Mouse (Mus musculus) B cell, adult 2 months (primary cell): ENCODE data around the gene Khnyn.

Experiments used
- DNase-seq, 2 experiments: peaks; one replicate each; pipeline ENCODE4 v3.0.0; 2022

The Khnyn gene

DNA sequence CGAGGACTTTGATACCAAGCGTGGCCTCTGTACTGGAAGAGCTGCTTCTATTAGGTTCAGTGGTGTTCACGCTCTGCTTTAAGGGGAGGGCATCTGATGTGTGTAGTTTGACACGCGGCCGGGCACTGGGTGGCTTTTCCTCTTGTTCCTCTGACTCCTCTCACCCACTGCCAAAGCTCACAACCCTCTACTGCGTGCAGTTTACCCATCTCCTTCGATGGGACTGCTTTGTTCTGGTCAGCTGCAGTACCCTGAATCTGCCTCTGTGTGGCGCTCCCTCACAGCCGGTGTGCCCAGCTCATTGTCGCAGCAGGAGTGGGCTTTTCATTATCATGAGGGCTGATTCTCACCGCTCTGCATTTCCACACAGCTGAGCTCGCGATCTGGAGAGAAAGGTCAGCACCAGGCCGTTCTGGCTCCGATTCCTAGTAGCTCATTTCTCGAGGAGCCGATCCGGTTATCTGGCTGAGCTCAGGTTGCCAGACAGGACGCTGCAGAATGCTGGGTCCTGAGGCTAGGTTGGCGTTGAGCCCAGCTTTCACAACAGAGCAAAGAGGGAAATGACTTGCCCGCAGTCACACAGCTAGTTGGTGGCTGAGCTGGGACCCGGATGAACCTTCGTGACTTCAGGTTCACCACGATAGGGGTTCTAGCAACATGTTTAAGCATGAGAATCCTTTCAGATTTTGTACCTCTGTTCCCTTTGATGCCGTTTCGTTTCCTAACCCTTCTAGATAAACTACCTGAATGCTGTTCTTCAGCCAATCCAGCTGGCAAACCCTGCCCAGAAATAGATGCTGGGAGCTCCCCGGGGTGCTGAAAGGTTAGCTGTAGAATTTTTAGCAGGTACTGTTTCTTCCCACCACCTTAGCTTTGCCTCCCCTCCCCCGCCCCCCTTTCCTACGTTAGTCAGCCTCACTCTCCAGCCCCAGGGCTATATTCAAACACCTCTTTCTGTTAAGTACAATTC lies 10.7 kb upstream of the Khnyn start:
- peak; percentile 84 for DNase-seq

DNA sequence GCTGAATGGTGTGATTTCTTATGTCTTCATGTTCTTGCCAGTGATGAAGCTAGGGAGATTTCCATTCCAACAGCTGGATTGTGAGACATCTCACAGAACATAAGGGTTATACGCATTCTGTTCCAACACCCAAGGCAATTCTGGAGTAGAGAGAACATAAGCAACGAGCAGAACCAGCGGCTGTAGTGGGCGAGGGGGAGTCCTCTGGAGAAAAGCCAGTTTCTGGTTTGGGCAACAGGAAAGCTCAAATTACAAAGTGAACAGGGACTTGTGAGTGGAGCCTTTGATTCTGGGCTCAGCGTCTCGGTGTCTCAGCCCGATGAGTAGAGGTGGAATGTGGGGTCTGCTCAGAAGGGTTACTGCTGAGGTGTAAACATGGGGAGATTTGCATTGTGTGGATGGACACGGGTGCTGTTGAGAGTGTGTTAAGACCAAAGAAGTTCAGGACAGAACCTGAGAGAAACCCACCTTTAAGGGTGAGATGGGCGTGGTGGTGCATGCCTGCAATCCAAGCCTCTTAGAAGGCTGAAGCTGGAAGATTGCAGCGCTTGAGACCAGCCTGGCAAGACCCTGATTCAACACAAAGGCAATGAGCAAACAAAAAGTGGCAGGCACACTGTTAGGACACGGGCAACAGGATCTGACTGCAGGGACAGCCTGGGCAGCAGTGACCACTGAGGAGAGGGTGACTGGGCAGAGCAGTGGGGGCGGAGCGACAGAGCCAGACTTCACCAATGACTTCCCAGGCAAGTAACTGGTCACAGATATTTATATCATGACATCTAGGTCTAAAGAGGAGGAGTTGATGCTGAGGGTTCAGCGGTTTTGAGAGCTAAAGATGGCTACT lies 7.1 kb upstream of the Khnyn start:
- DNase-seq: no peak

DNA sequence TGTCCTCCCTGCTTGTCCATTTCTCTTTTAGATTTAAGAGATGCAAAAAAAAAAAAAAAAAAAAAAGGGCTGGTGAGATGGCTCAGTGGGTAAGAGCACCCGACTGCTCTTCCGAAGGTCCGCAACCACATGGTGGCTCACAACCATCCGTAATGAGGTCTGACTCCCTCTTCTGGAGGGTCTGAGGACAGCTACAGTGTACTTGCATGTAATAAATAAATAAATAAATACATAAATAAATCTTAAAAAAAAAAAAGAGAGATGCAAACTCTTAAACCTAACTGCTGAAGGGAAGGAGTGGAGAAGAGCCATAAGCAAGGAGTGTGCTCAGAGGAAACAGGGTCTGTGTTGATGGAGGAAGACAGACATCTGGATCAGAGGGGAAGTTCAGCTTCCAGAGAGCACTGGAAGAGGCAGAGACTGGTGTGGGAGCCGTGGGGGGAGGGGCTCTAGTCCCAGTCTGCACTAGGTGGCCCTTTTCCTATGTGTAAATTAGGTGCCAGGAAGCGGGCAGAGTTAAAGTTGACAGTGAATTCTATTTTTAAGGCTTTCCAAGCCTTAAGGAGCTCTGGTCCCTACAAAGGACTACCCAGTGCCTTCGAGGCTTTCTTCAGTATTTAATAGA lies 6.3 kb upstream of the Khnyn start:
- no peak for DNase-seq

DNA sequence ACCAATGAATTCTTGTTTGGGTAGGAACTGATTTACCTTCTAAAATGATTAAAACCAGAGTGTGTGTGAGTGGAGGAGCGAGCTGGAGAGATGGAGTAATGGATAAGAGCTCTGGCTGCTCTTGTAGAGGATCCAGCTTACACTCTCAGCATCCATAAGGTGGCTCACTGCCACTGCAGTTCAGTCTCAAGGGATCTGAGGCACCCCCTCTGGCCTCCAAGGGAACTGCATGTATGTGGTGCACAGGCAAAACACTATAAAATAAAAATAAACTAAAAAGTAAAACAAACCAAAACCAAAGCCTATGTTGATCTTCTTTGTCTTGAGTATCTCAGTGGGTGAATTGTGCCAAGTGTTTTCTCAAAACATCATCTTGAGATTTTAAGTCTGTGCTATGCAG lies 5.1 kb upstream of the Khnyn start:
- peak; percentile 85 to 90 for DNase-seq

DNA sequence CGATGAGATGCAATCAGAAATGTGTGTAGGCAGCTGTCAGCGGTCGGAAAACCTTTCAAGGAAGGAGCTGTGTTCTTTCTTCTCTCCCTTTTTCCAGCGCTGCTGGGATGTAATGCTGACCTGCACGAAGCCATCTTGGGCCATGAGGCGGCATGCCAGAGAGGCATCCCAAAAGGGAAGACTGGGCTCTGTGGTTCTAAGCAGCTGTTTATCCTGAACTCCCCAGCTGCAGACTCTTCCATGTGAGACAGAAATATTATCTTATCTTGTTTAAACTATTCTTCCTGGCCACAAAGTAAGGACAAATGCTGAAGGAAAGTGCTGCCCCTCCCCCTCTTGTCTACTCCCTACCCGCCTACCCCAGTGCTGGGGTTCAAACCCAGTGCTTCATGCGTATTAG lies 3.8 kb upstream of the Khnyn start:
- DNase-seq: no peak

DNA sequence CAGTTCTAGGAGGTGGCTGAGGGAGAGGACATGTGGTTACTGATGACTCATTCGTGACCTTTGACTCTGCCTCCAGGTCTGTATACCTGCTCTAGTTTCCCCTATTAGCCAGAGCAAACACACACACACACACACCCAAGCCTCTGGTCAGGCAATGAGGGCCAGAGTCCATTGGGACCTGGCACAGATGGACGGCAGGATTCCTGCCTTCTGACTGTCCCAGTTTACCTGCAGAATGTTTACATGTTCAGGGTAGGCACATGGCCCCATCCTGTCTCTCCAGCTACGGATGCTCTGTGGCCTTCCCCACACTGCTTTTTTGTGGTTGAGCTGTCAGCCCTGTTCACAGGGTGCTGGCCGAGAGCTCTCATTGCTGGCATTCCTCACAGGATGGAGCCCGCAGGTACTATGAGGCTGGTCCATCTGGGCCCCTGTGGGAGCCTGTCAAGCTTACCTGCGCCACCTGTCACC lies 2.5 kb upstream of the Khnyn start:
- DNase-seq: no peak

DNA sequence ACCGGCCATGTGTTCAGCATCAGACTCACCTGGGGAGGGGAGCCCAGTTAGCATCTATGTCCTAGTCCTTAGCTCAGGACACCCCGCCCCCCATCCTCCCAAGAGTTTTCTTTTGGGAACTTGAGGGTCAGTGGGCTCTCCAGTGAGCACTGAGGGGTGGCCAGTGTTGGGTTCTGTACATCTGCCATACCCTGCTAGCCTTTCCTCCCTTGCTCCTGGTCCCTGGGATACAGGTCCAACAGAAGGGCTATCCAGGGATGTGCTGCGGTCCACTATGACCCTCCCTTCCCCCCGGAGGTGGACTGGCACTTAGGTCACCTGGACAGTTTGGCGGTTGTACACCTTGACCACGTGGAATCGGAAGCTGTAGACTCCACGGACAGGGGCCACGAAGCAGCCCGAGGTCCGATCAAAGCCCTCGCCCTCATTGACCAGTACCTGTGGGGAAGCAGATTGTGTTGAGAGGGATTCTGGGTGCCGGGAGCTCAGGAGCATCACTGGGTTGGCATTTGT lies 1.5 kb upstream of the Khnyn start:
- no peak for DNase-seq

DNA sequence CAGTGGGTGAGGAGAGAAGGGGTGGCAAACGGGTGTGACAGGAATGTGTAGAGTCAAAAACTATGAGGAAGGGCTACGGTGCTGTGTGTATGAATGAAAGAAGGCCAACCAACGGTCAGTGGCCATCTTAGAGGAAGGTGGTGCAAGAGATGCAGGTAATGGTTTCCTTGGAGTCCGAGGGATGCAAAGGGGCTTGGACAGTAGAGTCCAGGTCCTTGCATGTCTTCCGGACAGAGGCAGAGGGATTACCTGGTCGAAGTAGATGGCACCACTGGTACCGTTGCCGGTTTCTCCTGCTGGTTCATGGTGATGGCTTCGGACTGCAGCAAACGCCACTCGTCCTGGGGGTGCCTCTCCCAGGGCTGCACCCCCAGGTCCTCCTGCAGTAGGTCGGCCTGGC lies 1.1 kb upstream of the Khnyn start:
- DNase-seq: no peak

DNA sequence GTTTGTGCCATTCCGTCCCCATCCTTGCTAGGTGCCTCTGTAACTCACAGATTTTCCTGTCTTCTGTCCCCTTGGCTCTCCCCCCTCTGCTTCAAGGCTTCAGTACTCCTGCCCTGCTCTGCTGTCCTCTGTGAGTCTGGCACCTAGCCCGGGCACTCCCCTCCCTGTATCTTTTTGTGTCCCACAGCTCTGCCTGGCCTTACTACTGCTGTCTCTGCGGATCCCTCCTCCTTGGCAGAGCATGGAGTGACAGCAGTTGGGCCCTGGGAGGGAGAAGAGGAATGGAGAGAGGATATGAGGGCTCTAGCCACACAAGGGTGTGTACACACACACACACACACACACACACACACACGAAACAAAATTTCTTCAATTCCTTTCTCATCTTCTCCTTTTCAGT lies 581 bp upstream of the Khnyn start, which contains the start of gene Cbln3:
Cbln3 (minus strand) TSS at position 227 of the 400 bp plus-strand sequence.
- DNase-seq: no peak

DNA sequence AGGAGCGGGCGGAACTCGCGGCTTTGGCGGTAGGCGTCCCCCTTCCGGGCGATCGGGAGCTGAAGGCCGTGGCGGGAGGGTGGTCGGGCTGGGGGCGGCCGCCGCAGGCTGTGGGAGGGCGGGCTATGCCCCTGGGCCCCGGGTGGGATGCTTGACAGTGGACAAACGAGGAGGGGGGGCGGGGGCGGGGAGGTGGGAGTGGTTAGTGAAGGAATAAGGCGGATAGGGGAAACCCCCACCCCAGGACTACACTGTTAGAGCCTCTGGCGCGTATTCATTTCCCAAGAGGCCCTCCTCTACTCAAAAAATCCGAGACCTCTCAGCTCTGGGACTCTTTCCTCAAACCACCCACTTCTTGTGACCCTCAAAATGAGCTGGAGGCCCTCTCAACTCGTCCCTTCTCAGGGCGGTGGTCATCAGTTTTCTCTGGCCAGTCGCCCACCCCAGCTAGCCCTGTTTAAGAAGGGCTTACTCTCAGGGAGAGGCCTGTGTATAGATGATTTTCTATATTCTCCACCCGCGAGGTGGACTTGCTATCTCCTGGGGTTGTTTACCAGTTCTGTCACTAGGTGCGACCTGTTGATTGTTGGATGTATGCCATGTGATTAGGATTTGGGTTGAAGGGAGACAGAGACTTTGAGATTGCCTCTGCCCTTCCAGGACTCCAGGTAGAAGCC lies 505 bp downstream of the Khnyn start:
- peak in 1 of 2 experiments; percentile 48 for DNase-seq

DNA sequence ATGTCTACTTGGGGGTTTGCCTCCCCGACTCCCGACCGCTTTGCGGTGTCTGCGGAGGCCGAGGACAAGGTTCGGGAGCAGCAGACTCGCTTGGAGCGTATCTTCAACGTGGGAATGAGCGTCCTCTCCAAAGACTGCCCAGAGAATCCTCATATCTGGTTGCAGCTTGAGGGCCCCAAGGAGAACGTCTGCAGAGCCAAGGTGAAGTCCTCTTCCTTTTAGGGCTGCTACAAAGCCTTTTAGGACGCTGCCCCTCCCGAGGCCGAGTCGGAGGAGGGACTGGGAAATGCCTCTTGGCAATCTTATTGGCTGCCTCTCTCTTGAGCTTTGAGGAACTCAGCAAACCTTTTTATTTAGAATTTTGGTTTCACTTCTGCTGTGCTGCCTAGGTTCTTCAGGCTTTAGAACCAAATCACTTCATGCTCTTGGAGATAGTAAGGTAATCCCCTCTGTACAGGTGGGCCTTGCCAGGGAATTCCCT lies 1.1 kb downstream of the Khnyn start:
- peak; percentile 75 to 79 for DNase-seq

DNA sequence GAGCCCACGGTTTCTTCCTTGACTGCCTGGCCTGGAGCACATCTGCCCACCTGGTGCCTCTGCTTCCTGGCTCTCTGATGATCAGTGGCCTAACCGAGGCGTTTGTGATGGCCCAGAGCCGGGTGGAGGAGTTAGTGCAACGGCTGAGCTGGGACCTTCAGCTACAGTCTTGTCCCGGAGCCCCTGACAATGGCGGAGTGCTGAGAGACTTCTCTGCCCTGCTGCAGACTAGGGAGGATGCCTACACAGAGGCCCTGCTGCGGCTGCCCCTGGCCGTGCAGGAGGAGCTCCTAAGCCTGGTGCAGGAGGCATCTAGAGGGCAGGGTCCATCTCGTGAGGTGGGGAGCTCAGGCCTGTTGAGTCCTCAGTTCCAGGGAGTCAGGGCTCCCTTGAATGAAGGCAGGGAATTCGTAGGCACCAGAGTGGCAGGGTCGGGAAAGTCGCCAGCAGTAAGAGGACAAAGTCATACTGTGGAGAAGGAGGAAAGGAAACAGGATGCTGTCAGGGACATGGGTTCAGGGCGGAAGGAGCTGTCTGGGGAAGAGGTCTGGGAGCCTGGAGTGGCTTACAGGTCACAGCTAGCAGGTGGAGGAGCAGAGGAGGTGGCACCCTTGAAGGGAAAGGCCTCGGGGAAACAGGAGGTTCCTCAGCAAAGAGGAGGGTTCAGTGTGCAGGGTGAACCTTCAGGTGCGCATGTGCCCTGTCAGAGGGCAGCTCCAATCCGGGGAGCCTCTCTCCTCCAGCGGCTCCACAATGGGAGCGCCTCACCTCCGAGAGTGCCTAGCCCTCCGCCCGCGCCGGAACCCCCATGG lies 2.0 kb downstream of the Khnyn start:
- DNase-seq: no peak

DNA sequence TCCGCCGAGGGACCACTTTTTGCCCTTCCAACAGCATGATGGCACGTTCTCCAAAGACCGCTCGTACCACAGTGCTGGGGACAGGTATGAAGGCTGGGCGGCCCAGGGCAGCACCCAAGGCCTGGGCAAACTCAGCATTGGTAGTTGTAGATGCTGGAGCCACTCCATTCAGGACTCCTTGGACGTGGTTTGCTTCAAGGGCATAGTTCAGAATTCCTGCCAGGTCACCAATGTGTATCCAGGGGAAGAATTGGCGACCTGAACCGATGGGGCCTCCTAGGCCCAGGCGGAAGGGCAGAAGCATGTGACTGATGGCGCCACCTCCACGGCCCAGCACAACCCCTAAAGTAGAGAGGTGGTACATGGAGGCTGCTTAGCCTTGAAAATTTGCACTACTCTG lies 12.9 kb downstream of the Khnyn start:
- DNase-seq: no peak

DNA sequence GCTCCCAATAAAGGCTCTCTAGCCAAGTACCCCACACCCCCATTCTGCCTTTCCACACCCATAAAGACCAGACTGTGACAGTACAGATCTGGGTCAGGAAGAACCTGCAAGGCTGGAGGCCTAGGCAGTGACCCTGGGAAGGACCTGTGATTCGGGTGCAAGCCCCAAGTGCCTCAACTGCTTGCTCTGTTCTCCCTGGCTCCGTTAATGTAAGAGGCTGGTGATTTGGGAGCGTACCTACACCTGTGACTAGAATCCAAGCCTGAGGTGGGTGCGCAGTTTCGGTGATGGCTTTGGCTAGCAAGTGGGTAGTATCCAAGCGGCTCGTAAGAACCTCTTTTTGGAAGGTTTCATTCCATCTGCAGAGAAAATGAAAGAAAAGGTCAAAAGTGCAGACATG lies 14.2 kb downstream of the Khnyn start:
- no peak for DNase-seq

DNA sequence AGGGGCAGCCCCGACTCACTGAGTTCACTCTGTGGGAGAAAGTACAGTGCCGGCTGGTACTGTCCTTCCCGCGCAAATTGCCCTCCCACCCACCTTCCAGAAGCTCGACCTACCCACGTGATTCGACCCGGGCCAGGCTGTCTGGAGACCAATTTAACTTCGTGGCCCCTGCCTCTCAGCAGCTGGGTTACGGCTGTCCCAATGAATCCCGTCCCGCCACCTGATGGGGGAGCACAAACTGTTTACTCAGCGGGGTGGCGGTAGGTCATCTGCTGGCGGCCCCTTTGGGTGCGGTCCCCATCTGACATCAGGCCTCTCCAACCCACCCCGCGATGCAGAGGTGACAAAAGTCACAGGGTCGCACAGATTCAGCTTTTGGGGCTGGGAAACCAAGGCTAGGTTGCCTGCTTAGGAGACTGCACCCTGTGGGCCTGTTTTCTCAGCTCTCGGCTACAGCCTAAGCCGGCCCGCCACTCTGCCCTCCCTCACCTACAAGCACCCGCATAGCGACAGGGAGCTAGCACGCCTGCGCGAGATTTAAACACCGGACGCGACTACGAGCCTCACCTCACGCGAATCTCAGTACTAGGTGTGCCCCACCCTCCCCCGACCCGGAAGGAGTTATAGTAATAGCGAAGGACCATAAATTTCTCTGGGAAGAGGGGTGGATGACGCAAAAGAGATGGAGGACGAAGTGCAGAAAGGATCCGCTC lies 15.1 kb downstream of the Khnyn start, which contains the start of gene Sdr39u1:
Sdr39u1 (minus strand) TSS at position 593 of the 713 bp plus-strand sequence.
- DNase-seq: peak; percentile 87

DNA sequence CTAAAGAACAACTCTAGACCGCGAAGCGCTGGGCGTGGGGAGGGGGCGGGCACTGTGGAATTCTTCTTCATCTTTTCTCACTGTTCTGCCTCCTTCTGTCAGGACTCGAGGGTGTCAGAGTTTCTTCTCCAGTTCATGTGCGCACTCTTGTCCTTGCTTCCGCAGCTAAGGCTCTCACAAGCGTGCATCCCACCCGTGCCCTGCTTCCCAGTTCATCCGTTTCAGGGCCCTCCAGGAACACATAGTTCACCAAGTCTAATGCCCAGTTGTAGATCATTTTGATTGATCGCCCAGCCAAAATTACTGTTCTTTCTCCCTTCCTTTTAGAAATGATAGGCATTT lies 15.6 kb downstream of the Khnyn start:
- DNase-seq: no peak

DNA sequence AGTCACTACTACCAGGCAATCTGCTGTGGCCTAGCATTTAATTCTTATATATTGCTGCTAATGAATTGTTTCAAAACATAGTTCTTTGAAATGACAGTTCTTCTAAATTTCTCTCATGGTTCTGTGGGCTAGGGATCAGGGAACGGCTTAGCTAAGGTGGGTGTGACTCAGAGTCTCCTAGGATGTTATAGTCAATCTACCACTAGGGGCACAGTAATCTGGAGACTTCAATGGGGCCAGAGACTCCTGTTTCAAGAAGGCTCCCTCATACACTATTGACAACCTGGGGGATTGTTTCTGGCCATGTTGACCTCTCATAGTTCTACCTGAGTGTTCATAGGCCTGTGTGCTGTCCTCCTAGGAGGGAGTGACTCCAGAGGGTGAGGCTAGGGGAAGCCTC lies 20.8 kb downstream of the Khnyn start:
- DNase-seq: no peak

DNA sequence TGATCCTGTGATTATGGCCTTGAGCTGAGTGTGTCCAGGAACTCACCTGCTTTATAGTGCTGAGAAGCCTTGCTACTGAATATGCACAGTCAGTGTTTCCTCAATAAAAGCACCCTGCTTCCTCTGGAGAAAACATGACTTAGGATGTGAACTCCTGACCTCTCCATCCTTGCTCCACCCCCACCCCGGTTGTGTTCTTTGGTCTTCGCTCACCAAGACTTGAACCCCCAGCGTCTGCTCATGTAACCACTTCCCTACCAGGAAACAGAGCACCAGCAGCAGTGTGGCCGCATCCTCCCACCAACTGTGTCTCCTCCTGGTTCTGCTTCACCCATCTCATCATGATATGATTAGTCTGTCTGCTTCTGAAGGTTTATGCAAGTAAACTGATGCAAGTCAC lies 28.7 kb downstream of the Khnyn start:
- DNase-seq: no peak

DNA sequence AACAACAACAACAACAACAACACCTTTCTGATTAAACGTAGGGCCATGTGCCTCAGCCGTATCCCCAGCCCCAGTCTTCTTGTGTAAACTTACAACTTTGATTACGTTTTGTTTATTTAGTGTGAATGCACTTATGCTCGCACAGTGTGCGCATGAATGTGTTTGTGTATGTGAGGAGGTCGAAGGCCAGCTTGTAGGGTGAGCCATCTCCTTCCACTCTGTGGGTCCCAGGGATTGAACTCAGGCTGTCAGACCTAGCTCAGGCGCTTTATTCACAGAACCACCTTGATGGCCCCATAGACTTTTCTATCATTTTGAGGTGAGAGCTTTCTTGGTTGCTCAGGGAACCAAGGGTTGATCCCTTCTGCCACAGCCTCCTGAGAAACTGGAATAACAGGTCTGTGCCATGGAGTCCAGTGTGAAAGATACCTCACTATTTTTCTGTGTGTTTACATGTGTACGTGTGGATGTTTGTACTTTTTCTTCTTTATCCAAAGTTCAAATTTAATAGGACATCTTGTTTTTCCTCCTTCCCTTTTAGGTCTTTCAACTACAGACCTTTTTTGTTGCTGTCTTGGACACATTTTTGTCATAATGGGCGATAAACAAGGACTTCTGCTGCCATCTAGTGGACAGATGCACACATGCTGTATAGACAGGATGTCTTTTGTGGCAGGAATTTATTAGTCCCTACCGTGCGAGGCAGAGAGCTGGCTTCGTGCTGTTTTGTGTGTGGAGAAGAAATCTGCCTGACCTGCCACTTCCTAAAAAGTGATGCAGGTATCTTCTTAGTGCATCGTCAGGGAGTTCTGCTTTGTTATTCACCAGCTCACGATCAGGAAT lies 33.7 kb downstream of the Khnyn start:
- DNase-seq: peak; percentile 77 to 78
